Comparison of ENCODE assay signal across 8 mouse cellular contexts in the genomic region with DNA sequence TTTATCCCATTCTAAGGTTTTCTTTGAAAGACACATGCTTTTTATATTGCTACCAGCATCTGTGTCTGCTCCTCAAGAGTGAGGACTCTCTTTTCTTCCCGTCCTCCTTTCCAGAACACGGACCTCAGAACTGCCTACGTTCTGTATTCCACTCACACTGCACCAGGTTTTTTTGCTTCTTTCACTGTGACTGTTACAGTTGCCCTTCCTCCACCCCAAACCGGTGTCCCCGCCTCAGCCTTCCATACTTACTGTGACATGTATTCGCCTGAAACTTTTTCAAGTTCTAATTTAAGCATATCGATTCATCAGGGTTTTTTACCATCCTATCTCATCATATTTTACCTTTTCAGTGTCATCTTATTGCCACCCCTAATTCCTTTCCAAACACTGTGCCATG. TPM values are rescaled to one million over a fixed set of nuclear protein-coding genes. Genes with fewer than 3 reads are reported as not detected.
DNase-seq lines count a peak whose midpoint lies in the region; ATAC-seq and TF ChIP-seq lines count a peak whose summit lies in the region.

No protein-coding gene starts in this region.

- 11% methylated on average over 7 of the region's 7 CpGs for WGBS in kidney, embryonic 16.5 days

- peak overlapping the region; percentile 97 for H3K4me3 ChIP-seq in testis, adult 2 months (ENCODE audit: control insufficient read depth, low read depth, low read length)
- peak overlapping the region; percentile 97 for H3K4me3 ChIP-seq in kidney, embryonic 16.5 days (ENCODE audit: low read length)

- H3K36me3 ChIP-seq in testis, adult 2 months (ENCODE audit: control insufficient read depth, insufficient read depth, low read length), result 0 out of 2 replicates have a peak, but pooled peaks cover 1% of the 10 kb centered on the region
- H3K36me3 ChIP-seq in kidney, embryonic 16.5 days (ENCODE audit: insufficient read depth, low read length), result no peaks in the 10 kb centered on the region
- H3K36me3 ChIP-seq in splenic B cell, adult 2 months (ENCODE audit: control insufficient read depth, insufficient read depth, low read length, poor library complexity, severe bottlenecking), result no peaks in the 10 kb centered on the region

- H3K4me1 ChIP-seq in testis, adult 2 months (ENCODE audit: control insufficient read depth, insufficient read depth, low read length), result peaks cover 3% of the 10 kb centered on the region
- peaks cover 27% of the 10 kb centered on the region for H3K4me1 ChIP-seq in kidney, embryonic 16.5 days (ENCODE audit: insufficient read depth, low read length)

- no peaks in the 10 kb centered on the region for H3K9me3 ChIP-seq in kidney, embryonic 16.5 days (ENCODE audit: low read length)

- H3K9ac ChIP-seq in kidney, embryonic 16.5 days (replicated peaks; ENCODE audit: low read length), result peak overlapping the region; percentile 97

- no peak for DNase-seq in testis, postnatal 14 days (ENCODE audit: low spot score)
- DNase-seq in c-Kit-positive CD71-positive TER-119-positive erythroid progenitor cells, embryonic 14.5 days (ENCODE audit: low spot score), result peak; percentile 36
- DNase-seq in frontal cortex, postnatal 36 days (ENCODE audit: low spot score in 2 of 2), result peak; percentile 36 to 58
- peak; percentile 16 for DNase-seq in lung, postnatal 10 days
- DNase-seq in splenic B cell, adult 2 months (ENCODE audit: low read depth, low spot score), result peak; percentile 19
- DNase-seq in urinary bladder, postnatal 25 days (ENCODE audit: low spot score), result no peak

- TF ChIP-seq CTCF in testis, adult 2 months (IDR thresholded peaks at IDR 0.05; ENCODE audit: control insufficient read depth, insufficient read depth, insufficient replicate concordance, low read depth, low read length), result no peak

- H3K4me2 ChIP-seq in kidney, embryonic 16.5 days (replicated peaks; ENCODE audit: low read depth, low read length), result peak overlapping the region; percentile 87

- TF ChIP-seq POLR2A in testis, adult 2 months (IDR thresholded peaks at IDR 0.05; ENCODE audit: control insufficient read depth, low read depth, low read length), result no peak

- ATAC-seq in kidney, embryonic 16.5 days (ENCODE audit: low FRiP score, low TSS enrichment), result no peak

- H3K27ac ChIP-seq in testis, adult 2 months (ENCODE audit: control insufficient read depth, insufficient read depth, low read depth, low read length), result peak overlapping the region; percentile 95
- H3K27ac ChIP-seq in kidney, embryonic 16.5 days (ENCODE audit: low read length), result peak overlapping the region; percentile 96

- H3K27me3 ChIP-seq in testis, adult 2 months (ENCODE audit: control insufficient read depth, insufficient read depth, low read length), result no peaks in the 10 kb centered on the region
- H3K27me3 ChIP-seq in kidney, embryonic 16.5 days (ENCODE audit: insufficient read depth, low read length), result no peaks in the 10 kb centered on the region
- H3K27me3 ChIP-seq in splenic B cell, adult 2 months (ENCODE audit: control insufficient read depth, insufficient read depth, low read length, poor library complexity, severe bottlenecking), result no peaks in the 10 kb centered on the region

RNA-seq across cellular contexts. Expression of a gene that starts 1.0 kb away (rescaled TPM):
- polyA plus RNA-seq in testis, adult 2 months (2012; rRNA removed), result 34.5 and 41.8 TPM in 2 replicates
- polyA plus RNA-seq in kidney, embryonic 16.5 days (2015; fragmentation: Nextera tagmentation; extraction: Ambion mirVana), result 79.5 and 83.1 TPM in 2 replicates

RNA-seq across cellular contexts. Expression of a gene that starts 1.6 kb away (rescaled TPM):
- 154 and 181 TPM in 2 replicates for polyA plus RNA-seq in testis, adult 2 months (2012; rRNA removed)
- polyA plus RNA-seq in kidney, embryonic 16.5 days (2015; fragmentation: Nextera tagmentation; extraction: Ambion mirVana), result 92.6 and 92.7 TPM in 2 replicates

Comparison
In these comparisons a context has a peak if more than half of its experiments do, and no peak if none do; other contexts are left out.
1. DNase-seq: peak in c-Kit-positive CD71-positive TER-119-positive erythroid progenitor cells, embryonic 14.5 days (single experiment), frontal cortex, postnatal 36 days (2 of 2), lung, postnatal 10 days (single experiment) and splenic B cell, adult 2 months (single experiment); none in testis, postnatal 14 days (single experiment) and urinary bladder, postnatal 25 days (single experiment).